Mouse (Mus musculus): ENCODE data around the gene Klhl26. TPM values are rescaled to one million over a fixed set of nuclear protein-coding genes. Genes with fewer than 3 reads are reported as not detected.

Klhl26 gene
- polyA plus RNA-seq, 1 experiment from 2014 or later: 37.5 TPM

- peaks cover 23% of the 10 kb centered on the region for H3K4me1 ChIP-seq (ENCODE audit: control insufficient read depth, insufficient read depth, low read depth, low read length)
- H3K27ac ChIP-seq (ENCODE audit: low read depth, low read length): no peak overlapping the region
- no peaks in the 10 kb centered on the region for H3K36me3 ChIP-seq (ENCODE audit: control insufficient read depth, insufficient read depth, low read length)
- H3K27me3 ChIP-seq (replicated peaks; ENCODE audit: control insufficient read depth, insufficient read depth, low read length): no peaks in the 10 kb centered on the region
- H3K9me3 ChIP-seq (ENCODE audit: control insufficient read depth, low read length): no peaks in the 10 kb centered on the region
- no peak overlapping the region for H3K4me2 ChIP-seq (ENCODE audit: low read length)
- WGBS: 88% methylated on average over 6 of the region's 6 CpGs
- ATAC-seq: no peak
- H3K4me3 ChIP-seq (ENCODE audit: low read length): no peak overlapping the region
- no peak overlapping the region for H3K9ac ChIP-seq (ENCODE audit: low read depth, low read length)
These were observed 62.3 kb downstream of the Klhl26 start for GRCm38 (mm10) chr8:70414310-70414946.

GRCm38 (mm10) chr8:70410281-70410680, 66.5 kb downstream of the Klhl26 start:
- Histone ChIP-seq H3K27me3 (replicated peaks; ENCODE audit: control insufficient read depth, insufficient read depth, low read length) (no peaks in the 10 kb centered on the region), H3K27ac (ENCODE audit: low read depth, low read length) (no peak overlapping the region), H3K4me2 (ENCODE audit: low read length) (no peak overlapping the region), H3K9me3 (ENCODE audit: control insufficient read depth, low read length) (no peaks in the 10 kb centered on the region), H3K4me3 (ENCODE audit: low read length) (no peak overlapping the region), H3K4me1 (ENCODE audit: control insufficient read depth, insufficient read depth, low read depth, low read length) (peaks cover 22% of the 10 kb centered on the region), H3K9ac (ENCODE audit: low read depth, low read length) (no peak overlapping the region), H3K36me3 (ENCODE audit: control insufficient read depth, insufficient read depth, low read length) (no peaks in the 10 kb centered on the region)
- ATAC-seq: no peak
- 89% methylated on average over 5 of the region's 5 CpGs for WGBS

DNA sequence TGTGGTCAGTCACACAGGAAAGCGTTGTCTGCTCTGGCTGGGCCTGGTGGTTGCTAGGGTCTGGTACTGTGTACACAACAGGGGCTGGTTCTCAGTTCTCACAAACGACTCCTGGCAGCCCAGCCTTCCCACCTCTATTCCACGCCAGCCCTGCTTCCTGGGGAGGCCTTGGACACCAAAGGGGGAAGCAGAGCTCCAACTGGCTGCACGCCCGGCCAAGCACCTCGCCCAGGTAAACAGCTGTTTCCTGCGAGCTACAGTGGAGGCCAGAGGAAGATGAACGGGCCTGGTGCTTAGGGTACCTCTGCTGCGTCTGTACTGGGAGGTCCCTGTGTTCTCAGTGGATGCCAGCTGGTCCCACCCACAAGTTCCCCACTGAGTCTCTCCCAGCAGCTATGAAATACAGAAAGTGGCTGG, 67.3 kb downstream of the Klhl26 start:
- Histone ChIP-seq H3K4me1 (ENCODE audit: control insufficient read depth, insufficient read depth, low read depth, low read length) (peaks cover 22% of the 10 kb centered on the region), H3K27me3 (replicated peaks; ENCODE audit: control insufficient read depth, insufficient read depth, low read length) (no peaks in the 10 kb centered on the region), H3K27ac (ENCODE audit: low read depth, low read length) (peak overlapping the region; percentile 73), H3K4me2 (ENCODE audit: low read length) (no peak overlapping the region), H3K4me3 (ENCODE audit: low read length) (no peak overlapping the region), H3K9ac (ENCODE audit: low read depth, low read length) (peak overlapping the region; percentile 35), H3K36me3 (ENCODE audit: control insufficient read depth, insufficient read depth, low read length) (no peaks in the 10 kb centered on the region; the same call in 1 of the 2 replicates), H3K9me3 (ENCODE audit: control insufficient read depth, low read length) (no peaks in the 10 kb centered on the region)
- 0 out of 2 replicates have a peak, but pooled peaks have one; percentile 51 for ATAC-seq
- 49% methylated on average over 9 of the region's 9 CpGs for WGBS

GRCm38 (mm10) chr8:70409019-70409418, 67.7 kb downstream of the Klhl26 start:
- peaks cover 3% of the 10 kb centered on the region; the same call in 1 of the 2 replicates for H3K36me3 ChIP-seq (ENCODE audit: control insufficient read depth, insufficient read depth, low read length)
- H3K4me3 ChIP-seq (ENCODE audit: low read length): no peak overlapping the region
- H3K9ac ChIP-seq (ENCODE audit: low read depth, low read length): peak overlapping the region; percentile 35
- H3K4me2 ChIP-seq (ENCODE audit: low read length): no peak overlapping the region
- H3K27ac ChIP-seq (ENCODE audit: low read depth, low read length): peak overlapping the region; percentile 73
- ATAC-seq: no peak
- peaks cover 22% of the 10 kb centered on the region for H3K4me1 ChIP-seq (ENCODE audit: control insufficient read depth, insufficient read depth, low read depth, low read length)
- no peaks in the 10 kb centered on the region for H3K9me3 ChIP-seq (ENCODE audit: control insufficient read depth, low read length)
- 78% methylated on average over 10 of the region's 10 CpGs for WGBS
- no peaks in the 10 kb centered on the region for H3K27me3 ChIP-seq (replicated peaks; ENCODE audit: control insufficient read depth, insufficient read depth, low read length)

GRCm38 (mm10) chr8:70408301-70408700, 68.5 kb downstream of the Klhl26 start:
- Histone ChIP-seq H3K4me3 (ENCODE audit: low read length) (no peak overlapping the region), H3K9me3 (ENCODE audit: control insufficient read depth, low read length) (no peaks in the 10 kb centered on the region), H3K36me3 (ENCODE audit: control insufficient read depth, insufficient read depth, low read length) (peaks cover 3% of the 10 kb centered on the region; the same call in 1 of the 2 replicates), H3K4me1 (ENCODE audit: control insufficient read depth, insufficient read depth, low read depth, low read length) (peaks cover 22% of the 10 kb centered on the region), H3K27me3 (replicated peaks; ENCODE audit: control insufficient read depth, insufficient read depth, low read length) (no peaks in the 10 kb centered on the region), H3K27ac (ENCODE audit: low read depth, low read length) (peak overlapping the region; percentile 73), H3K4me2 (ENCODE audit: low read length) (0 out of 2 replicates have a peak overlapping the region, but pooled peaks have one; percentile 14), H3K9ac (ENCODE audit: low read depth, low read length) (peak overlapping the region; percentile 39; the same call in 1 of the 2 replicates)
- ATAC-seq: peak; percentile 61
- 20% methylated on average over 6 of the region's 6 CpGs for WGBS

DNA sequence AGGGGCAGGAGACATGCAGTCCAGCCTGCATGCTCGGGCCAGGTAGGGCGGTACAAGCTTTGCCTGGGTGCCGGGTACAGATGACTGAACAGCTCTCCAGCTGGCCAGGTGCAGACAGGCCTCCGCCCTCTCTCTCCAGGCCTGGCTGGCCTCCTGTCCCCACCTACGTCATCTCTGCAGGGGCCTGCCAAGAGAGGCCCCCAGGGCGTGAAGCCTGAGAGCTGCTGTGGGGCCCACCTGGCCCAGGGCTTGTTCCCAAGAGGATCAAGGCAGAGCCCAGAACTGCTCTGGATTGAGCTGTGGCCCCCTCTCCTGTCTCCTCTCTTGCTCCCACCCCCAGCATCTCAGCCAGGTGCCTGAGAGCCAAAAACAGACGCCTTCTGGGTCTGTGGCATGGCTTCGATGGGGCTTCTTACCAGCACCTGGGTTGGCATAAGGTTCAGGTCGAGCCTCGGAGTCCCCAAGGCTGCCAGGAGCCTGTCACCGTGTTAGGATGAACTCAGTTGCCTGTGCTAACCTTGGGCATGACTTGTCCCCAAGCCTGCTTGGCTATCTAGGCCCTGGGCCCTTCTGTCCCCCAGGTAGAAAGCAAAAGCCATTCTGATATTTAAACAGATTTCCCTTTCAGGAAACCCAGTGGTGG, 70.2 kb downstream of the Klhl26 start:
- ATAC-seq: no peak
- H3K9ac ChIP-seq (ENCODE audit: low read depth, low read length): no peak overlapping the region
- no peak overlapping the region for H3K27ac ChIP-seq (ENCODE audit: low read depth, low read length)
- no peaks in the 10 kb centered on the region for H3K9me3 ChIP-seq (ENCODE audit: control insufficient read depth, low read length)
- no peak overlapping the region for H3K4me2 ChIP-seq (ENCODE audit: low read length)
- H3K4me1 ChIP-seq (ENCODE audit: control insufficient read depth, insufficient read depth, low read depth, low read length): peaks cover 22% of the 10 kb centered on the region
- WGBS: 74% methylated on average over 11 of the region's 11 CpGs
- no peaks in the 10 kb centered on the region for H3K27me3 ChIP-seq (replicated peaks; ENCODE audit: control insufficient read depth, insufficient read depth, low read length)
- H3K4me3 ChIP-seq (ENCODE audit: low read length): no peak overlapping the region
- peaks cover 3% of the 10 kb centered on the region; the same call in 1 of the 2 replicates for H3K36me3 ChIP-seq (ENCODE audit: control insufficient read depth, insufficient read depth, low read length)

GRCm38 (mm10) chr8:70405189-70405588, 71.6 kb downstream of the Klhl26 start:
- peaks cover 4% of the 10 kb centered on the region; the same call in 1 of the 2 replicates for H3K36me3 ChIP-seq (ENCODE audit: control insufficient read depth, insufficient read depth, low read length)
- WGBS: 70% methylated on average over 6 of the region's 7 CpGs
- no peak overlapping the region for H3K9ac ChIP-seq (ENCODE audit: low read depth, low read length)
- no peak overlapping the region for H3K27ac ChIP-seq (ENCODE audit: low read depth, low read length)
- peaks cover 22% of the 10 kb centered on the region for H3K4me1 ChIP-seq (ENCODE audit: control insufficient read depth, insufficient read depth, low read depth, low read length)
- no peaks in the 10 kb centered on the region for H3K9me3 ChIP-seq (ENCODE audit: control insufficient read depth, low read length)
- no peaks in the 10 kb centered on the region for H3K27me3 ChIP-seq (replicated peaks; ENCODE audit: control insufficient read depth, insufficient read depth, low read length)
- no peak for ATAC-seq
- H3K4me3 ChIP-seq (ENCODE audit: low read length): no peak overlapping the region
- H3K4me2 ChIP-seq (ENCODE audit: low read length): no peak overlapping the region

DNA sequence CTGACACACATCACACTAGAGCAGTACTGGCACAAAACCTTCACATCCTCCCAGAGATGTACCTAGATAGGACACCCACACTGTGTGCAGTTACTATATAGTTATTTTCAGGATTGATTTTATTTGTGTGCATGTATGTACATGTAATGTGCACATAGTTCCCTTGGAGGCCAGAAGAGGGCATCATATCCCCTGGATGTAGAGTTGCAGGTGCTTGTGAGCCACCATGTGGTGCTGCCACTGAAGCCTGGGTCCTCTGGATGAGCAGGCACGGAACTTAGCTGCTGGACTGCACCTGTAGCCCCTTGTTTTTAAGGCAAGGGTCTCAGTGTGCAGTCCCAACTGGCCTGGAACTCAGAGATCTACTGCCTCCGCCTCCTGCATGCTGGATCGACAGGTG, 72.6 kb downstream of the Klhl26 start:
- peaks cover 17% of the 10 kb centered on the region for H3K4me1 ChIP-seq (ENCODE audit: control insufficient read depth, insufficient read depth, low read depth, low read length)
- peaks cover 9% of the 10 kb centered on the region for H3K36me3 ChIP-seq (ENCODE audit: control insufficient read depth, insufficient read depth, low read length)
- H3K4me3 ChIP-seq (ENCODE audit: low read length): no peak overlapping the region
- no peak for ATAC-seq
- H3K9ac ChIP-seq (ENCODE audit: low read depth, low read length): no peak overlapping the region
- 96% methylated on average over 3 of the region's 3 CpGs for WGBS
- no peaks in the 10 kb centered on the region for H3K27me3 ChIP-seq (replicated peaks; ENCODE audit: control insufficient read depth, insufficient read depth, low read length)
- no peak overlapping the region for H3K4me2 ChIP-seq (ENCODE audit: low read length)
- H3K27ac ChIP-seq (ENCODE audit: low read depth, low read length): no peak overlapping the region
- no peaks in the 10 kb centered on the region for H3K9me3 ChIP-seq (ENCODE audit: control insufficient read depth, low read length)
